Mouse (Mus musculus) lung, embryonic 14.5 days (tissue): ENCODE measurements around the gene Fam49a. TPM values are rescaled to one million over a fixed set of nuclear protein-coding genes. Genes with fewer than 3 reads are reported as not detected.

Source experiments
- ATAC-seq: fragments of 200-750 bp; cut with Nextera tagmentation; 2 replicates; pipeline ENCODE4 v1.8.0; 2017; ENCODE audit warnings: mild to moderate bottlenecking, moderate TSS enrichment, moderate library complexity; ENCODE audit not compliant: insufficient read depth
- DNase-seq: peaks from one replicate; pipeline ENCODE4 v3.0.0-alpha.2; 2015
- H3K27ac ChIP-seq: fragments of 300-500 bp; sonication (generic); 2 replicates; pipeline ENCODE4 v1.5.1; 2014; ENCODE audit warnings: low read depth, mild to moderate bottlenecking, moderate library complexity
- H3K27me3 ChIP-seq: fragments of 300-500 bp; sonication (generic); 2 replicates; pipeline ENCODE4 v1.6.1; 2014; ENCODE audit warnings: low read length, control low read depth; ENCODE audit not compliant: insufficient read depth
- H3K36me3 ChIP-seq: fragments of 300-500 bp; sonication (generic); 2 replicates; pipeline ENCODE4 v1.6.1; 2014; ENCODE audit warnings: control low read depth; ENCODE audit not compliant: insufficient read depth
- H3K4me1 ChIP-seq: fragments of 300-500 bp; sonication (generic); 2 replicates; pipeline ENCODE4 v1.6.1; 2014; ENCODE audit warnings: antibody characterized with exemption, control low read depth; ENCODE audit not compliant: insufficient read depth
- H3K4me2 ChIP-seq: fragments of 300-500 bp; sonication (generic); 2 replicates; pipeline ENCODE4 v1.6.1; 2014; ENCODE audit warnings: mild to moderate bottlenecking
- H3K4me3 ChIP-seq: fragments of 300-500 bp; sonication (generic); 2 replicates; pipeline ENCODE4 v1.5.1; 2014; ENCODE audit warnings: low read depth, low read length
- H3K9ac ChIP-seq: fragments of 300-500 bp; sonication (generic); 2 replicates; pipeline ENCODE4 v1.6.1; 2014
- H3K9me3 ChIP-seq: fragments of 300-500 bp; sonication (generic); 2 replicates; pipeline ENCODE4 v1.6.1; 2016; ENCODE audit warnings: low read depth, low read length, control low read depth
- CTCF ChIP-seq: IDR thresholded peaks from 2 replicates; pipeline ENCODE4 v1.5.1; 2016; ENCODE audit warnings: antibody characterized with exemption, low read depth
- WGBS: fragments of 180-500 bp; shearing (Covaris S2); extraction: QIAGEN DNeasy Blood & Tissue Kit; methylation state at CpG from one replicate; pipeline ENCODE4 v1.1.7; 2014; 5-methylcytosine and 5-hydroxymethylcytosine counted together
- polyA plus RNA-seq: library from polyadenylated mRNA; unstranded; fragments of >200 nt; fragmentation: Nextera tagmentation; extraction: Ambion mirVana; gene quantifications from 2 replicates; pipeline ENCODE4 v1.2.1, GENCODE M21; 2014

Gene Fam49a
- polyA plus RNA-seq, 1 experiment from 2014 or later = 14.9 TPM

- TF ChIP-seq CTCF = no peak
- Histone ChIP-seq H3K27ac (no peak overlapping the region), H3K36me3 (no peaks in the 10 kb centered on the region), H3K4me1 (peaks cover 3% of the 10 kb centered on the region; the same call in 1 of the 2 replicates), H3K4me2 (no peak overlapping the region), H3K27me3 (no peaks in the 10 kb centered on the region), H3K4me3 (no peak overlapping the region), H3K9ac (no peak overlapping the region), H3K9me3 (no peaks in the 10 kb centered on the region)
- DNase-seq (no peak), ATAC-seq (no peak; the same call in 1 of the 2 replicates)
- 21% methylated on average over 6 of the region's 6 CpGs for WGBS
Measured at GRCm38 (mm10) chr12:12274115-12274514, 12.2 kb downstream of the Fam49a start.

GRCm38 (mm10) chr12:12275124-12275779, 13.3 kb downstream of the Fam49a start:
- Histone ChIP-seq H3K4me1 (peaks cover 3% of the 10 kb centered on the region; the same call in 1 of the 2 replicates), H3K27ac (no peak overlapping the region), H3K27me3 (no peaks in the 10 kb centered on the region), H3K4me2 (no peak overlapping the region), H3K36me3 (no peaks in the 10 kb centered on the region), H3K9ac (no peak overlapping the region), H3K9me3 (no peaks in the 10 kb centered on the region), H3K4me3 (no peak overlapping the region)
- DNase-seq (no peak), ATAC-seq (no peak)
- no peak for TF ChIP-seq CTCF
- WGBS = 79% methylated on average over 4 of the region's 4 CpGs

DNA sequence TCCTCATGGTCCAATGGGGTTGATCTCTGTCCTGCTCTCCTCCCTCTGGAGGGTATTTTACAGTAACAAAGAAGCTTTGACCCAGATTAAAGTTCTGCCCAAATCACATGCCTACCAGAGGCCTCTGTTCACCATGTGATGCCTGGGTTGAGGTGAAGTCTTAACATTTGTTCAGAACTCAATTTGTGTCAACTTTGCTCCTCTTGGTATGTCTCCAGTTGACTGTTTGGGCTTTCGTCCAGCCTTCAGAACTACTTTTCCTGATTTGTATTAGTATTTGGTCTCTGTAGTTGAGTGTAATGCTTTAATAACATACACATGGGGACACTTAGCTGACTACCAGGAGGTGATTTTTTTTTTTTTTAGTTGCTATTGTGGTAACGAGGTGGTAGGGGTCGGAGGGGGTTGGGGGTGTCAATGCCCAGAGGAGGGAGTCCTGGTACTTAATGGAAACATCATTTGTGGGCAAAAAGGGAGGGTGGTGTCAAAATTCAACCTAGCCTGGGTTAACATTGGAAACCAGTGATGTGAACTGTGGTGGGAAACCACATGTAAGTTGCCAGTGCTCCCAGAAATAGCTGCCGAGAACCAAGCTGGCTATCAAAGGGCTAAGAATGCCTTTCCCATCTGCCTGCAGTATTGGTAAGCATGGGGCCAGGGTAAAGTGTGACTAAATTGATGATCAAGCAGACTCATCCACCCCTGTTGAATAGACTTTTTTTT, 16.0 kb downstream of the Fam49a start:
- H3K4me2 ChIP-seq = no peak overlapping the region
- H3K9me3 ChIP-seq = no peaks in the 10 kb centered on the region
- H3K4me1 ChIP-seq = peaks cover 3% of the 10 kb centered on the region; the same call in 1 of the 2 replicates
- 75% methylated on average over 4 of the region's 4 CpGs for WGBS
- no peak for ATAC-seq
- TF ChIP-seq CTCF = no peak
- no peak for DNase-seq
- H3K27ac ChIP-seq = no peak overlapping the region
- H3K4me3 ChIP-seq = no peak overlapping the region
- no peak overlapping the region for H3K9ac ChIP-seq
- no peaks in the 10 kb centered on the region for H3K36me3 ChIP-seq
- H3K27me3 ChIP-seq = no peaks in the 10 kb centered on the region

DNA sequence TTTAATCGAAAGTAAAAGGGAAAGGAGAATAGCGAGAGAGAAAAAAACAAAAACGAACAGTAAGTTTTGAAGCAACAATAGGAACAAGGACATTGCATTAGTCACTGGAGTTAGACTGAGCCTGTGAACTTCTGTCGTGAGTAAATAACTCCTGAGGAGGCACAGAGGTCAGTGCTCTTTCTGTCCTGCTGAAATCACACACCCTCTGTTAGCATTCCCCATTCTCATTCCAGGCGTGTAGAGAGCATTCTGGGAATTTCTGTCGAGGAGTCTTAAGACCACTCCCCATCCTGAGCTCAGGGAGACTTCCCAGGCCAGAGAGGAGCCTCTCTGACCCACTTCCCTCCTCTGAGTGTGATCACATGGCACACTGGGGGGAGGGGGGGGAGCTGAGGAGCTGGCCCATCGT, 16.5 kb downstream of the Fam49a start:
- Histone ChIP-seq H3K9ac (no peak overlapping the region), H3K27ac (no peak overlapping the region), H3K27me3 (no peaks in the 10 kb centered on the region), H3K4me2 (no peak overlapping the region), H3K9me3 (no peaks in the 10 kb centered on the region), H3K36me3 (no peaks in the 10 kb centered on the region), H3K4me1 (peaks cover 3% of the 10 kb centered on the region; the same call in 1 of the 2 replicates), H3K4me3 (no peak overlapping the region)
- 62% methylated on average over 7 of the region's 7 CpGs for WGBS
- TF ChIP-seq CTCF = no peak
- DNase-seq (no peak), ATAC-seq (no peak)

DNA sequence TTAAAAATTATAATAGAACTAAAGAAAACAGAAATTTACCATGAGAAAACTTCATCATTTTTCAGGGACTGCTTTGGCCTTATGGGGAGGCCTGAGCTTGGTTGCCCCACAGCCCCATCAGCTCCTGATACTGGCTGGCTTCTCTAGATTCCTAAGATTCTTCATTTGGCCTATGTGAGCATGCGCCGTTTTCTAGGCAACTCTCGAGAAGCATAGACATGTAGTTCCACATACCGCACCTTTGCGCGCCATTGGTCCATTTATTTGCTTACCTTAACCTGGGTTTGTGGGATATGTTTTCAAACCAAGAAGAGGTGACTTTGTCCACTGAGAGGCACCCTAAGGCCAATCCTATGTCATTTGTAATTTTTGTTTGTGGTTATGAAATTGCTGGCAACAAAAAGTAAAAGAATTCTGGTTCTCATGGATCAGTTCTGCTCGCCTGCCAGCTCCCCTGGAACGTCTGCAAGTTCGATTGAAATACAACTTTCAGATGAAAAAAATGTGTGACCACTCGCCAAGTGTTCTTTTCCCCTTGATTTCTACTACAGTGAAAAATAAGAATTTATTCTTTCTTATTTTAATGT, 21.9 kb downstream of the Fam49a start:
- Histone ChIP-seq H3K27ac (no peak overlapping the region), H3K4me2 (no peak overlapping the region), H3K4me3 (no peak overlapping the region), H3K9ac (no peak overlapping the region), H3K9me3 (no peaks in the 10 kb centered on the region), H3K27me3 (no peaks in the 10 kb centered on the region), H3K36me3 (no peaks in the 10 kb centered on the region), H3K4me1 (0 out of 2 replicates have a peak, but pooled peaks cover 2% of the 10 kb centered on the region)
- 75% methylated on average over 10 of the region's 10 CpGs for WGBS
- no peak for ATAC-seq
- TF ChIP-seq CTCF = no peak
- peak; percentile 34 for DNase-seq

GRCm38 (mm10) chr12:12284521-12284920, 22.6 kb downstream of the Fam49a start:
- Histone ChIP-seq H3K4me3 (no peak overlapping the region), H3K27ac (no peak overlapping the region), H3K4me1 (0 out of 2 replicates have a peak, but pooled peaks cover 2% of the 10 kb centered on the region), H3K27me3 (no peaks in the 10 kb centered on the region), H3K4me2 (no peak overlapping the region), H3K9ac (no peak overlapping the region), H3K9me3 (no peaks in the 10 kb centered on the region), H3K36me3 (no peaks in the 10 kb centered on the region)
- WGBS = 81% methylated on average over 6 of the region's 6 CpGs
- TF ChIP-seq CTCF = no peak
- ATAC-seq = no peak
- DNase-seq = no peak
